Mouse (Mus musculus) ES-Bruce4 (cell line): ENCODE measurements around the gene Eif4e2.

Experiments used
- CTCF ChIP-seq: IDR thresholded peaks from one replicate; pipeline ENCODE4 v1.8.1; 2011; ENCODE audit warnings: low read depth, low read length
- EP300 ChIP-seq: IDR thresholded peaks from 2 replicates; pipeline ENCODE4 v1.6.1; 2011; ENCODE audit warnings: low read depth, low read length; ENCODE audit not compliant: insufficient read depth
- POLR2A ChIP-seq: IDR thresholded peaks from one replicate; pipeline ENCODE4 v1.8.1; 2011; ENCODE audit warnings: low read length; ENCODE audit not compliant: insufficient read depth

GRCm38 (mm10) chr1:87217938-87218337, 4.2 kb downstream of the Eif4e2 start:
- TF ChIP-seq CTCF (peak; percentile 32), POLR2A (no peak), EP300 (no peak)
